Mouse (Mus musculus): ENCODE measurements around the gene Gjc3.
"Not testable (repeated sequence)": the region's sequence is repeated elsewhere in the genome, so short reads cannot be mapped to it uniquely, and the experiment has no call there.

Gene Gjc3

GRCm38 (mm10) chr5:137962945-137963344, at the start of gene Gjc3:
Gjc3 (minus strand) TSS chr5:137963098.
- DNase-seq (ENCODE audit: low spot score), result no peak

- no peak for DNase-seq (ENCODE audit: low spot score)
Observed at GRCm38 (mm10) chr5:138012382-138012781, 49.5 kb upstream of the Gjc3 start.

GRCm38 (mm10) chr5:138009437-138009836, 46.5 kb upstream of the Gjc3 start:
- DNase-seq (ENCODE audit: low spot score), result no peak

DNA sequence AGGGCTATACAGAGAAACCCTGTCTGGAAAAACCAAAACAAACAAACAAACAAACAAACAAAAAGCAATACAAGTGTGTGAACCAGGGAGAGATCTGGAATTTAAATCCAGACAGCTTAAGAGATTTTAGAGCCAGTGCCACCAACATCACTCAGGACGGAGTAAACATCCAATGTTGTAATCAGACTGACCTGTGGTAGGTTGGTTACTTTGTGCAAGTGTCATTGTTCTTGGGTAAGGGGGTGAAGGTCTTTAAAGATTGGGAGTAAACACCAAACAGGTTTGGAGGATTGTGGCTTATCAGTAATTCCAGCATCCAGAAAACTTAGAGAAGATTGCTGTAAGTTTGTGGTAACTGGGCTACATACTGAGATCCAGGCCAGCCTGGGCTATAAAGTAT, 23.5 kb upstream of the Gjc3 start:
- no peak for DNase-seq (ENCODE audit: low spot score)

DNA sequence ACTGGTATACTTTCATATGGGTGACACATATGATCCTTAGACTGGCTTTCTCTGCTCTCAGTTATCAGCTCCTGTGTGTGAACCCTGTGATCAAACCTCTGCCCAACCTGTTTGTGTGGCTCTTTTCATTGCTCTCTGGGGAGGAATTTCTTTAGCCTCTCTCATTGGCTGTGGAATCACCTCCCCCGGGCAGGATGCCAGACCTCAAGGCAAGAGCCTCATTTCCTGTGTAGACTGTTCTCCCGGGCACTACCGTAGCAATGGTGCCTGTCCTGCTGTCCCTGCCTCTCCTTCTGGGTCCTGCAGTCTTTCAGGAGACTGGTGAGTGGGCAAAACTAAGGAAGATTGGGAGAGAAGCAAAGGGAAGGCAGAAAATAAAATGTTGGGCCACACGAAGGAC, 18.4 kb upstream of the Gjc3 start, which contains the start of gene Azgp1:
Gene Azgp1 (plus strand): TSS at position 221 of the 400 bp plus-strand sequence.
- no peak for DNase-seq (ENCODE audit: low spot score)

DNA sequence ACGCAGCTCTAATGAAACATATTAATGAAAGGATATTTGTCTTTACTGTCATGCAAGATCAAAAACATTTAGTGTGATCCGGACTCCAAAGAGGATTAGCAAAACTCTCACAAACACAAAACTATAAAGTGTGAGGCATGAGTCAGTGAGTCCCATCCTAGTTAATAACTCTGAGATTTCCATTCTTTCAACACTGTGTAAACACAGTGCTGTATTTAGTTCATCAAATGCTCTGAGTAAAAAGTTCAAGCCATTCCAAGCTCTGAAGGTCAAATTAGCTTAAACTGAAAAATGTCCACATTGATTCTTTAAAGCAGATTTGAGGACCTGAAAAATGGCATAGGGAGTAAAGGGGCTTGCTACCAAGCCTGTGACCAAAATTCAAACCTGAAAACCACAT, 16.2 kb upstream of the Gjc3 start:
- no peak for DNase-seq (ENCODE audit: low spot score)

DNA sequence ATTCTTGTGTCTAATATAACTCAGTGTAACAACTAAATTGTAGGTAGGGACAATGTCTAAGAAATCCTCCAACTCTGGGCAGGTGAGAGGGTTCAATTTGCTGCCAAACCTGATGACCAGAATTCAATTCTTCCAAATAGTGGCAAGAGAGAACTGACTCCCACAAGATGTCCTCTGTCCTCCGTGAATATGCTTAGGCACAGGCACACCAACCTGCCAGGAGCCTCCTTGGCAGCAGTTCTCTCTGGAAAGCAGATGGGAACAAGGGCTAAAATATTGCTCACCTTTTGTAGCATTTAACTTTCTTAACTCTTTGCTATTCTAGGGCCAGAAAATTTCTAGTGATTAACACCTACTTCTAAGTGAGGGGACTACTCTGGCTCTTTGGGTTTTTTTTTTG, 14.4 kb upstream of the Gjc3 start:
- DNase-seq (ENCODE audit: low spot score), result no peak

- no peak for DNase-seq (ENCODE audit: low spot score)
Observed at GRCm38 (mm10) chr5:137975434-137975833, 12.5 kb upstream of the Gjc3 start.

DNA sequence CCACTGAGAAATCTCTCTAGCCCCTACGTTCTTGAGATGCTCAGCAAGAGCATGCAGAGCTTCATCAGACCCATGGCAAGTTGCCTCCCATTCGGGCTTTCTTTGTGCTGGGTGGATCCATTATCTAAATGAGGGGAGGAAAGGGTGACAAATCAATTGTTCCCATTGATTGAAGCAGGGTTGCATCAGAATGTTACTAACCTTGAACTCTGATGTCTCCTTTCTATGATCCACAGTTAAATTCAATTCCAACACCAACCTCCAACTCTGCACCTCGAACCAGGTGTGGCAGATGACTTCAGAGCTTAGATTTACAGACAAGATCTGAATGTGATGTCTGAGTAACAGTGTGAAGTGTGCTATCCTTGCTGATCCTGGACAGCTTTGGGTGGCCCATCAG, 11.8 kb upstream of the Gjc3 start:
- no peak for DNase-seq (ENCODE audit: low spot score)

DNA sequence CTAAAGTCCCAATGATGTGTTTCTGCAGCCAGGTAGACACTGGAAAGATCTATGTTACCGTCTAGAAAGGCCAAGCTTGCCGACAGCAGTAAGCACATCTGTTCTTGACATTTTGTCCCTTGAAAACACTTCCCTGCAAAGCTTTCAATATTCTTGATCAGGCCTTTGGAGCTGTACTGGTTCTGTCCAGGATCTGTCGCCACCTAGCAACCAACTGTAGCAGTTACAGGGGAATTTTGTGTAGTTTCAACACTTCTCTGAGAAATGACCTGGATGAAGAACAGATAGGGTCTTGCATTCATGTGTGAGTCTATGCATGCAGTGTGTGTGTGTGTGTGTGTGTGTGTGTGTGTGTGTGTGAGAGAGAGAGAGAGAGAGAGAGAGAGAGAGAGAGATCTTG, 10.8 kb upstream of the Gjc3 start:
- no peak for DNase-seq (ENCODE audit: low spot score)

DNA sequence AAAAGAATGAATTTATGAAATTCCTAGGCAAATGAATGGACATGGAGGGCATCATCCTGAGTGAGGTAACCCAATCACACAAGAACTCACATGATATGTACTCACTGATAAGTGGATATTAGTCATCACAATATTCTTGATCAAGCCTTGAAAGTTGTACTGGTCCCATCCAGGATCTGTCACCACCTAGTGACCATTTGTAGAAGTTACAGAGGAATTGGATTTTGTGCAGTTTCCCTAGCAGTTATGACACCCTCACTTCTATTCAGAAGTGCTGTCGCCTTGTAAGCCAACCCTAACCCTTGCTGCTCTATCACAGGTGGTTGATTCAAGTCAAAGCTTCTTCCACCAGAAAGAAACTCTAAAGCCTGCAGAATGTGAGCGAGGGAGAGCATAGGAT, 10.3 kb upstream of the Gjc3 start:
- DNase-seq (ENCODE audit: low spot score), result no peak

DNA sequence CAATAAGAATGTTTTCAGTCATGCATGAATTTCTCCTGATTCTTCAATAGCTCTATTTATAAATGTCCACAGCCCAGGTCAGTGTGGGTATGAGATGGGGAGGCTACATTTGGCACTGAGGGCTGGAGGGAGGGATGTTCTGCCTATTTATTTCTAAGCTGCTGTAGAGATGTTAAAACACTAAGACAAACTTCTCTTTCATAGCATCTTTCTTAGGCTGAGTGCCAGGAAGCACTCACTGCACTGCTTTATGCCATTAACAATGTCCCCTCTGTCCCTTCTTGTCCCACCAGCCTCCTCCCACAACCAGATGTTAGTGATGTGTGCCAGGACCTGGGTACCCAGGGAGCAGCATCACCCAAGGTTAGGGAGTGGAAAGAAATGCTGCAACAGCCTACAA, 3.6 kb upstream of the Gjc3 start:
- no peak for DNase-seq (ENCODE audit: low spot score)

GRCm38 (mm10) chr5:137956404-137956803, 6.5 kb downstream of the Gjc3 start:
- DNase-seq (ENCODE audit: low spot score), result no peak

- DNase-seq (ENCODE audit: low spot score), result no peak
Observed at GRCm38 (mm10) chr5:137951218-137951617, 11.7 kb downstream of the Gjc3 start.

- DNase-seq (ENCODE audit: low spot score), result no peak
Observed at GRCm38 (mm10) chr5:137947303-137947702, 15.6 kb downstream of the Gjc3 start.

DNA sequence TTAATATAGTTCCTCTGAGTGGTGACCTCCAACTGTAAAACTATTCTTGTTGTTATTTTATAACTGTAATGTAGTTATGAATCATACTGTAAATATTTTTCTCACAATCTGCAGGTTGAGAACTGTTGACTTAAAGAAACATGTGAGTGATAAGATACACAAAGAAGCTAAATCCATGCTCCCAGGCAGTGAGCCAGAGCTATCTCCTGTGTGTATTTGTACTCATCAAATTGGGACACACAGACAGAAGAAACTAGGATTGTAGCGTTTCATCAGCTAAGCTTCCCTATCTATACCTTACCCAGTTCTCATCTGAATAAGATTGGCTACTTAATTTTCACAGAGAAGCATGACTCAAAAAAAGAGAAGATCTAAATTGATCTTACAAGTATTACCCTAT, 19.8 kb downstream of the Gjc3 start:
- DNase-seq (ENCODE audit: low spot score), result no peak

DNA sequence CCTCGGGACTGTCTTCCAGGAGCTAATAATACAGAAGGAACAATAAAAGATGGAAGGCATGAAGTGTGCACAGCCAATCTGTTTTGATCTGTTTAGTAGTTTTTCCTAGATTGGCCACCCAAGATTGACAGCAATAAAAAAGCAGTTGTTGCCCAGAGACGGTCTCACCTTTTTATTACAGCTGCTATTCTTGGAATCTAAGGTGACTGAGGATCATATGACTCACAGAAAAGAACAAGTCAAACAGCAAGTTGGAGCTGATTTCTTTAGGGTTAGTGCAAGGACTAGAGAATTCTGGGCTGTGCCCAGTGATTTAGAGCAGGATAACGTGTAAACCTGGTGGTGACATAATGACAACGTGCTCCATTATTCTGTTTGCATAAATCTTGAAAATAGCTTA, 21.9 kb downstream of the Gjc3 start:
- DNase-seq (ENCODE audit: low spot score), result no peak

DNA sequence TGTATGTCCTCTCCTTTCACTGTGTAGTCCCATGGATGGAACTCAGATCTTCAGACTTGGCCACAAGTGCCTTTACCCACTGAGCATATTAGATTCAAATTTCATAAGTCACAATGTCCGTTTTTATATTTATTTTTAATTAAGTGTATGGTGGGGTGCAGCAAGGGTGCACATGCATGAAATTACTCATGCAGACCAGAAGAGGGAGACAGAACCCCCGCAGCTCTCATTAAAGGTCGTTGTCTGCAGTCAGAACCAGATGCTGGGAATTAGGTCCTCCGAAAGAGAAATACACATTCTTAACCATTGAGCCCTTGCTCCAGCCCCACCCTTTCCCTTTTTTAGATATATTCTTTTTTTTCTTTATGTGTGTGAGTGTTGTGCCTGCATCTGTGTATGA, 25.7 kb downstream of the Gjc3 start:
- no peak for DNase-seq (ENCODE audit: low spot score)

- no peak for DNase-seq (ENCODE audit: low spot score)
Observed at GRCm38 (mm10) chr5:137936486-137936885, 26.4 kb downstream of the Gjc3 start.

DNA sequence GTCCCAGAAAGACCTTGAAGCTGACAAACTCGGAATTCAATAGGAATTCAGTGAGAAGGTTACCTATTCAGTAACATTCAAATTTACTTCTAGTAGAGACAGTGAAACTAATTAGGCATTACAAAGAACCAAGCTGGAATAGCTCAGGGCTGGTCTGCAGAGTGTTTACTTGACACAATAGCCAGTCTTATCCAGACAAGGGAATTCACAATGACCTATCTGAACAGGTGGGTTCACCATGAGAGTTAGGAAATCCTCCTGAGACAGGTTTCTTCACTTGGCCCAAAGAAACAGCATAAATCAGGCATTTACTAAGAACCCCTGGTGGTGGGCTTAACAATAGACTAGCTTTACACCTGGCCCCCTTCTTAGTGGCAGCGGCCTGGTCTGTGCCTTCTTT, 29.0 kb downstream of the Gjc3 start:
- not testable (repeated sequence) for DNase-seq (ENCODE audit: low spot score)

DNA sequence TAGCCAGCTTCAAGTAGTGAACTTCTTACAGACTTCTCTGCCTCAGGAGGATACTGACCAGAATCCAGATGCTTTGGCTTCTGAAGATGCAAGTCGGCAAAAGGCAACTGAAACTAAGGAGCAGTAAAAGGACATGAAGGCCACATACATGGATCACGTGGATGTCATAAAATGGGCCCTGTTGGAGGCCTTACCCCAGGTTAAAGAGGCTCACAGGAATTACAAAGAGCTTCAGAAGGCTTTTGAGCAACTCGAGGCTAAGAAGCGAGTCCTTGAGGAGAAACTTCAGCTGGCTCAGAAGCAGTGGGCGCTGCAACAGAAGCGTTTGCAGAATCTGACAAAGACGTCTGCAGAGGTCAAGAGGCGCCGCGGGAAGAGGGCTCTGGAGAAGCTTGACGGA, 34.5 kb downstream of the Gjc3 start:
- DNase-seq (ENCODE audit: low spot score), result no peak

DNA sequence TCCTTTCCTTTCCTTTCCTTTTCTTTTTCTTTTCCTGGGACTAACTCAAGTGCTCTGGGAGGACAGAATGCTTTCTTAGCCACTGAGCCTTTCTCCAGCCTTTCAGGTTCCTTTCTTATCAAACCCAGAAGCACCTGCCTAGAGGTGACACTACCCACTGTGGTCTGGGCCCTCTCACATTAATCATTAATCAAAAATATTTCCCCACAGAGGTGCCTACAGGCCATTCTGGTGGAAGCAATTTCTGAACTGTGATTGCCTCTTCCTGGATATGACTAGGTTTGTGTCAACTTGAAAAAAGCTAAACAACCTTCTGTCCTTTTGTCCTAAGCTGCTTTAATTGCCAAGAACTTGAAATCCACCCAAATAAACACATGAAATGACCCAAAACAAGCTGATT, 40.7 kb downstream of the Gjc3 start:
- no peak for DNase-seq (ENCODE audit: low spot score)

- no peak for DNase-seq (ENCODE audit: low spot score)
Observed at GRCm38 (mm10) chr5:137921532-137921931, 41.4 kb downstream of the Gjc3 start, which contains the start of gene Cyp3a13. Cyp3a13 (minus strand) TSS chr5:137921619.

DNA sequence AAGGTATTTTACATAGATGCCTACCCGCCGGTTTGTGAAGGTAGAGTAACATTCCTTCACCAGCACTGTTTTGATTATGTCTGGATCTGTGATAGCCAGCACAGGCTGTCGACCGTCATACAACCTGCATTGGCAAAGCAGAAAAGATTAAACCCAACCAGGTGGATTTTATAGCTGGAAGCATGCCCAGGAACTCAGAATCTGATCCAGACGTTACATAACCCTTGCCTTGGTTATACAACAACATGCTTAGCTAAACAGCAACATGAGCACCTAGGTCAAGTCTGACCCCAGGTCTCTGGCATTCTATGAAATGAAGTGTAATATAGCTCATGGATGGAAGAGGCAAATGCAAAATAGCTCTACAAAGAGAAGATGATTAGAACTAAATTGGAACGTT, 47.3 kb downstream of the Gjc3 start:
- DNase-seq (ENCODE audit: low spot score), result no peak

GRCm38 (mm10) chr5:137914508-137914907, 48.4 kb downstream of the Gjc3 start:
- no peak for DNase-seq (ENCODE audit: low spot score)
